Mouse (Mus musculus) intestine, embryonic 14.5 days (tissue): Measurements from ENCODE around the gene Sptan1. TPM values are rescaled to one million over a fixed set of nuclear protein-coding genes. Genes with fewer than 3 reads are reported as not detected.
"Not testable (repeated sequence)": the region's sequence is repeated elsewhere in the genome, so short reads cannot be mapped to it uniquely, and the experiment has no call there.

Source experiments
- ATAC-seq: fragments of 200-750 bp; cut with Nextera tagmentation; replicated peaks from 2 replicates; pipeline ENCODE4 v1.8.0; 2017; ENCODE audit warnings: low read depth, moderate number of reproducible peaks, moderate TSS enrichment, moderate library complexity; ENCODE audit not compliant: low FRiP score, low TSS enrichment
- DNase-seq: peaks from one replicate; pipeline ENCODE4 v3.0.0-alpha.2; 2018; ENCODE audit warnings: low spot score
- H3K27ac ChIP-seq: fragments of 300-500 bp; sonication (generic); 2 replicates; pipeline ENCODE4 v1.5.1; 2014; ENCODE audit warnings: low read depth, mild to moderate bottlenecking, control low read depth
- H3K27me3 ChIP-seq: fragments of 300-500 bp; sonication (generic); replicated peaks from 2 replicates; pipeline ENCODE4 v1.6.1; 2014; ENCODE audit warnings: low read length, control low read depth; ENCODE audit not compliant: control insufficient read depth, insufficient read depth
- H3K36me3 ChIP-seq: fragments of 300-500 bp; sonication (generic); 2 replicates; pipeline ENCODE4 v1.6.1; 2014; ENCODE audit warnings: low read length, control low read depth; ENCODE audit not compliant: control insufficient read depth, insufficient read depth
- H3K4me1 ChIP-seq: fragments of 300-500 bp; sonication (generic); replicated peaks from 2 replicates; pipeline ENCODE4 v1.6.1; 2014; ENCODE audit warnings: low read length, control low read depth, mixed read lengths; ENCODE audit not compliant: control insufficient read depth, insufficient read depth
- H3K4me2 ChIP-seq: fragments of 300-500 bp; sonication (generic); 2 replicates; pipeline ENCODE4 v1.6.1; 2014; ENCODE audit warnings: low read length
- H3K4me3 ChIP-seq: fragments of 300-500 bp; sonication (generic); 2 replicates; pipeline ENCODE4 v1.5.1; 2014; ENCODE audit warnings: low read depth, low read length, control low read depth, mixed read lengths
- H3K9ac ChIP-seq: fragments of 300-500 bp; sonication (generic); 2 replicates; pipeline ENCODE4 v1.6.1; 2014; ENCODE audit warnings: mild to moderate bottlenecking, low read length
- H3K9me3 ChIP-seq: fragments of 300-500 bp; sonication (generic); 2 replicates; pipeline ENCODE4 v1.6.1; 2016; ENCODE audit warnings: low read length, control low read depth; ENCODE audit not compliant: control insufficient read depth
- WGBS: fragments of 180-500 bp; shearing (Covaris S2); extraction: QIAGEN DNeasy Blood & Tissue Kit; methylation state at CpG from one replicate; pipeline ENCODE4 v1.1.7; 2014; 5-methylcytosine and 5-hydroxymethylcytosine counted together
- polyA plus RNA-seq: library from polyadenylated mRNA; unstranded; fragments of >200 nt; fragmentation: Nextera tagmentation; extraction: Ambion mirVana; gene quantifications from 2 replicates; pipeline ENCODE4 v1.2.1, GENCODE M21; 2014

The Sptan1 gene
- polyA plus RNA-seq, 1 experiment from 2014 or later: 131 TPM

GRCm38 (mm10) chr2:30047127-30047526, 81.8 kb downstream of the Sptan1 start:
- H3K4me2 ChIP-seq: no peak overlapping the region
- H3K27me3 ChIP-seq: no peaks in the 10 kb centered on the region
- H3K9me3 ChIP-seq: no peaks in the 10 kb centered on the region
- no peak overlapping the region for H3K27ac ChIP-seq
- WGBS: 93% methylated on average over 6 of the region's 6 CpGs
- peaks cover 7% of the 10 kb centered on the region; the same call in 1 of the 2 replicates for H3K36me3 ChIP-seq
- ATAC-seq (no peak), DNase-seq (no peak)
- no peaks in the 10 kb centered on the region; the same call in 1 of the 2 replicates for H3K4me1 ChIP-seq
- no peak overlapping the region for H3K9ac ChIP-seq
- no peak overlapping the region for H3K4me3 ChIP-seq

- DNase-seq (no peak), ATAC-seq (no peak)
- WGBS: 57% methylated on average over 11 of the region's 11 CpGs
- Histone ChIP-seq H3K4me3 (peak overlapping the region; percentile 65), H3K4me1 (no peaks in the 10 kb centered on the region; the same call in 1 of the 2 replicates), H3K4me2 (peak overlapping the region; percentile 41), H3K9me3 (no peaks in the 10 kb centered on the region), H3K27ac (peak overlapping the region; percentile 96), H3K9ac (peak overlapping the region; percentile 61), H3K36me3 (peaks cover 7% of the 10 kb centered on the region; the same call in 1 of the 2 replicates), H3K27me3 (no peaks in the 10 kb centered on the region)
These were observed 82.7 kb downstream of the Sptan1 start for GRCm38 (mm10) chr2:30048101-30048501.

DNA sequence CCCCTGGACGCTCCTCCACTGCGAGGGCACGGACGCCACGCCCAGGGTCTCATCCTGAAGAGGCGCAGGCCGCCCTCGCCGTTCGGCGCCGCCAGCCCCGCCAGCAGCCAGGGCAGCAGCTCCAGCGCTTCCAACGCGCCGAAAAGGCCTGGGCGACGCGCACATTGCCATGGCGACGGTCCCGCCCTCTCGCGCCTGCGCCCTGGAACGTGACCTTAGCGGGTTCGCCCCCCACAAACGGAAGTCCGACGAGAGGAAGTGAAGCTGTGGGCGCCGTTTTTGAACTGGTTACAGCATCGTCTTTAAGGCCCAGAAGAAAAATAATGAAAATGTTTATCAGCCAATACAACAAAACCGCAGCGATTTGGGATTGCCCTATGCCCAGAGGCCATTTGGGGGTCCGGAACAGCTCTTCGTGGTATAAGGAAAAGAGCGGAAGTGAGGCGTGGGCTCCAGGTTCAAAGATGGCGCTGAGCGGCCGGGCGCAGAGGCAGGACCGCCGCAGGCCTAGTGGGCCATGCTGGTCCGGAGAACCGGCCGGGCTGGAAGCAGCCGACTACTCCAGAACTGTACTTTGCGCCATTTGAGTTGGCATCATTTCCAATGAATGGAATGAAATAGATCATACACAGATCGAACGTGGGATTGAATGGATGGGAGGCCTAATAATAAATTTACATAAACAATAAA, 83.5 kb downstream of the Sptan1 start, which contains the start of gene Wdr34:
Gene Wdr34 (minus strand): TSS at position 183 of the 690 bp plus-strand sequence.
- Histone ChIP-seq H3K4me3 (peak within 1 kb of the TSS; percentile 65), H3K4me1 (no peaks in the 10 kb centered on the region; the same call in 1 of the 2 replicates), H3K27me3 (no peaks in the 10 kb centered on the region), H3K27ac (peak within 1 kb of the TSS; percentile 96), H3K9me3 (no peaks in the 10 kb centered on the region), H3K36me3 (peaks cover 7% of the 10 kb centered on the region; the same call in 1 of the 2 replicates), H3K4me2 (peak within 1 kb of the TSS; percentile 41), H3K9ac (peak within 1 kb of the TSS; percentile 61)
- DNase-seq (peak; percentile 99), ATAC-seq (peak; percentile 97)
- WGBS: 1% methylated on average over 54 of the region's 54 CpGs

GRCm38 (mm10) chr2:30049831-30050230, 84.5 kb downstream of the Sptan1 start:
- no peak overlapping the region for H3K27ac ChIP-seq
- no peak overlapping the region for H3K4me2 ChIP-seq
- H3K4me1 ChIP-seq: no peaks in the 10 kb centered on the region; the same call in 1 of the 2 replicates
- no peak overlapping the region for H3K9ac ChIP-seq
- WGBS: 93% methylated on average over 3 of the region's 3 CpGs
- ATAC-seq: no peak
- H3K27me3 ChIP-seq: no peaks in the 10 kb centered on the region
- H3K4me3 ChIP-seq: no peak overlapping the region
- H3K9me3 ChIP-seq: no peaks in the 10 kb centered on the region
- peaks cover 7% of the 10 kb centered on the region; the same call in 1 of the 2 replicates for H3K36me3 ChIP-seq
- no peak for DNase-seq

- Histone ChIP-seq H3K4me1 (no peaks in the 10 kb centered on the region; the same call in 1 of the 2 replicates), H3K36me3 (no peaks in the 10 kb centered on the region), H3K4me2 (no peak overlapping the region), H3K27me3 (no peaks in the 10 kb centered on the region), H3K27ac (no peak overlapping the region), H3K9me3 (no peaks in the 10 kb centered on the region), H3K4me3 (no peak overlapping the region), H3K9ac (no peak overlapping the region)
- DNase-seq: no peak
- 33% methylated on average over 6 of the region's 6 CpGs for WGBS
- ATAC-seq: no peak
These were observed 86.8 kb downstream of the Sptan1 start for GRCm38 (mm10) chr2:30051992-30052761.

GRCm38 (mm10) chr2:30055310-30055709, 90.0 kb downstream of the Sptan1 start:
- 95% methylated on average over 3 of the region's 3 CpGs for WGBS
- not testable (repeated sequence) for H3K27ac ChIP-seq, DNase-seq, H3K9ac ChIP-seq, ATAC-seq, H3K36me3 ChIP-seq, H3K27me3 ChIP-seq, H3K9me3 ChIP-seq, H3K4me1 ChIP-seq, H3K4me2 ChIP-seq, H3K4me3 ChIP-seq

- H3K9ac ChIP-seq: no peak overlapping the region
These were observed 91.4 kb downstream of the Sptan1 start for GRCm38 (mm10) chr2:30056736-30057135.

DNA sequence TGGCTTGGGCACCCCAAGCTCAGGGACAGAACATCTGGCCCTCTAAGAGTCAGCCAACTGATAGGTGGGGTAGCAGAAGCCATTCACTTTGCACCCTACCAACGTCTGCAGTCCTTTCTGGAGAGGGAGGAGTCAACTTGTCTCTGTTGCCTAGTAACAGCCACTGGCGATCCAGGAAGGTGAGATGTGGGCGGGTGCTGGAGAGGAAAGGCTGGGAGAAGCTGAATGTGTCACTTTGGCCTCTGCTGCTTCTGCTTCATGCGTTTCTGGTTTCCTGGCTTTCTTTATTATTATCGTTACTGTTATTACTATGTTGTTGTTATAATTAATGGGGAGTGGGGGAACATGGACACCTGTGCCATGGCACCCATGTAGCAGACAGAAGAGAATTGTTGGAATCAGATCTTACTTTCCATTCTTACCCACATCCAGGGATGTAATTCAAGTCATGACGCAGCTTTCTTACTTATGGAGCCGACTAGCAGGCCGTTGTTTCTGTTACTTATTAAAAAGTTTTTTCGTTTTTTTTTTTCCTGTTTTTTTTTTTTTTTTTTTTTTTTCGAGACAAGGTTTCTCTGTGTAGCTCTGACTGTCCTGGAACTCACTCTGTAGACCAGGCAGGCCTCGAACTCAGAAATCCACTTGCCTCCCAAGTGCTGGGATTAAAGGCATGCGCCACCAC, 92.0 kb downstream of the Sptan1 start, which contains the start of gene Set:
Gene Set (plus strand): TSS at position 156 of the 682 bp plus-strand sequence.
- Histone ChIP-seq H3K4me3 (no peak within 1 kb of the TSS), H3K9ac (no peak within 1 kb of the TSS), H3K36me3 (no peaks in the 10 kb centered on the region), H3K27ac (no peak within 1 kb of the TSS), H3K9me3 (no peaks in the 10 kb centered on the region), H3K27me3 (no peaks in the 10 kb centered on the region), H3K4me1 (peaks cover 3% of the 10 kb centered on the region; the same call in 1 of the 2 replicates), H3K4me2 (no peak within 1 kb of the TSS)
- ATAC-seq: no peak
- no peak for DNase-seq
- 49% methylated on average over 12 of the region's 12 CpGs for WGBS

More at GRCm38 (mm10) chr2:30056736-30057135, 91.4 kb downstream of the Sptan1 start:
- Histone ChIP-seq H3K9me3 (no peaks in the 10 kb centered on the region), H3K27ac (no peak overlapping the region), H3K4me3 (no peak overlapping the region), H3K4me2 (no peak overlapping the region), H3K4me1 (peaks cover 3% of the 10 kb centered on the region; the same call in 1 of the 2 replicates), H3K27me3 (no peaks in the 10 kb centered on the region), H3K36me3 (no peaks in the 10 kb centered on the region)
- WGBS: 86% methylated on average over 3 of the region's 3 CpGs
- DNase-seq (no peak), ATAC-seq (no peak)
